Mouse (Mus musculus): ENCODE measurements at regions not wholly inside any gene's neighbourhood (a gene's known extent, or its start where the extent isn't known, plus 50 kb on each side); places are given as distances from the start of the nearest gene placed in this dataset.

DNA sequence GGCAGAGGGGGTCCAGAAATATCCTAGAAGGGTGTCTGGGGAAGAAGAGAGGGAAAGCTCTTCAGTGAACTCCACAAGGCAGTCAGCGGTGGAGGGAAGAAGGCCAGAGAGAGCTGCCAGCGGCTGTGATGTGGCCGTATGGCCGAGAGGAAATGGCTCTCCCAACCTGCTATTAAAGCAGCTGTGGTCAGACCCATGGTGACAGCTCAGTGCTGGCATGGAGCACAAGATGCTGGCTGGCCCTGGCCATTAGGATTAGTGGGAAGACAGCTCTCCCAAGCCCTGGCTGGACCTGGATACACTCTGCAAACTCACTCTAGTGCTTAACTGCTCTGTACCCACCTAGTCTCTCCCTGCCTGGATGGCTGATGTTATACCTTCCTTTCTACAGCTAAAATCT is 223.1 kb upstream of the Hes1 start:
- WGBS: 33% methylated on average over 4 of the region's 4 CpGs
- peaks cover 43% of the 10 kb centered on the region for H3K27me3 ChIP-seq (replicated peaks)
- H3K27ac ChIP-seq: no peak overlapping the region
- H3K4me1 ChIP-seq: peaks cover 24% of the 10 kb centered on the region
- no peaks in the 10 kb centered on the region for H3K9me3 ChIP-seq
- no peak for ATAC-seq (ENCODE audit: low FRiP score, low read depth)
- no peak overlapping the region for H3K4me2 ChIP-seq (replicated peaks)
- no peaks in the 10 kb centered on the region for H3K36me3 ChIP-seq
- H3K9ac ChIP-seq: no peak overlapping the region
- no peak overlapping the region for H3K4me3 ChIP-seq

DNA sequence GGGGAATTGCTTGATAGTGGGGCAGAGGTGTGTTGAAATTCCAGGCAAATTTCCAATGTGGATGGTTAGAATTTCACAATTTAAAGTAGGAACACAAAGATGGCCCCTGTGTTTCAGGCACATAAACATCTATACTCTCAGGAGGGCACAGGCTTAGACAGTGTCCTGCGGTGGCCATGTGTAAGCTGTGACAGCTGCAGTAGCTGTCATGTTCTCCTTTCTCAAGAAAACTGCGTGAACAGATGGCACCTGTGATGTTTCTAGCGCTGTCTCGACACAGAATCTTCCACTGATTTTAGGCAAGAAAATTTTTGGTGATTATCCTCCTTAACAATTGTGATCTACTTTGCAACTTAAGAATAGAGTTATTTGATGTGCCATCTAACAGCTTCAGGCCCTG is 222.1 kb upstream of the Hes1 start:
- ATAC-seq (ENCODE audit: low FRiP score, low read depth): no peak
- Histone ChIP-seq H3K36me3 (no peaks in the 10 kb centered on the region), H3K4me1 (peaks cover 22% of the 10 kb centered on the region), H3K27ac (no peak overlapping the region), H3K9ac (no peak overlapping the region), H3K4me2 (replicated peaks) (no peak overlapping the region), H3K27me3 (replicated peaks) (peaks cover 45% of the 10 kb centered on the region), H3K9me3 (no peaks in the 10 kb centered on the region), H3K4me3 (no peak overlapping the region)
- WGBS: 91% methylated on average over 4 of the region's 4 CpGs

DNA sequence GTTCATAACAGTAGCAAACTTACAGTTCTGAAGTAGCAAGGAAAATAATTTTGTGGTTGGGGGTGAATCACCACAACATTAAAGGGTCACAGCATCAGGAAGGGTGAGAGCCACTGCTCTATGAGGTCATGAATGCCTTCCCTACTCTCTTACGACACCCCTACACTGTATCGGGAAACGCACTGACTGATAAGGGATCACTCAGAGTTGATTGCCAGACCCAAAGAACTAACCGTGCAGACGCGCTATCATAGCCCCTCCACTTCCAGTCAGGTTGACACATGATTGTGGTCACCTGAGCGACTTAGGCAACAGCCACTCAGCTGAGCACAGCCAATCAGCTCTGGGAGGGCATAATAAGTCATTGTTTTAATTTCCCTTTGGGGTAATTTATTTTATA is 220.7 kb upstream of the Hes1 start:
- H3K4me3 ChIP-seq: no peak overlapping the region
- no peak for ATAC-seq (ENCODE audit: low FRiP score, low read depth)
- no peak overlapping the region for H3K4me2 ChIP-seq (replicated peaks)
- peaks cover 16% of the 10 kb centered on the region; the same call in 1 of the 2 replicates for H3K4me1 ChIP-seq
- H3K27me3 ChIP-seq (replicated peaks): peaks cover 49% of the 10 kb centered on the region
- H3K9ac ChIP-seq: no peak overlapping the region
- no peaks in the 10 kb centered on the region for H3K9me3 ChIP-seq
- no peak overlapping the region for H3K27ac ChIP-seq
- H3K36me3 ChIP-seq: no peaks in the 10 kb centered on the region
- 84% methylated on average over 7 of the region's 7 CpGs for WGBS

DNA sequence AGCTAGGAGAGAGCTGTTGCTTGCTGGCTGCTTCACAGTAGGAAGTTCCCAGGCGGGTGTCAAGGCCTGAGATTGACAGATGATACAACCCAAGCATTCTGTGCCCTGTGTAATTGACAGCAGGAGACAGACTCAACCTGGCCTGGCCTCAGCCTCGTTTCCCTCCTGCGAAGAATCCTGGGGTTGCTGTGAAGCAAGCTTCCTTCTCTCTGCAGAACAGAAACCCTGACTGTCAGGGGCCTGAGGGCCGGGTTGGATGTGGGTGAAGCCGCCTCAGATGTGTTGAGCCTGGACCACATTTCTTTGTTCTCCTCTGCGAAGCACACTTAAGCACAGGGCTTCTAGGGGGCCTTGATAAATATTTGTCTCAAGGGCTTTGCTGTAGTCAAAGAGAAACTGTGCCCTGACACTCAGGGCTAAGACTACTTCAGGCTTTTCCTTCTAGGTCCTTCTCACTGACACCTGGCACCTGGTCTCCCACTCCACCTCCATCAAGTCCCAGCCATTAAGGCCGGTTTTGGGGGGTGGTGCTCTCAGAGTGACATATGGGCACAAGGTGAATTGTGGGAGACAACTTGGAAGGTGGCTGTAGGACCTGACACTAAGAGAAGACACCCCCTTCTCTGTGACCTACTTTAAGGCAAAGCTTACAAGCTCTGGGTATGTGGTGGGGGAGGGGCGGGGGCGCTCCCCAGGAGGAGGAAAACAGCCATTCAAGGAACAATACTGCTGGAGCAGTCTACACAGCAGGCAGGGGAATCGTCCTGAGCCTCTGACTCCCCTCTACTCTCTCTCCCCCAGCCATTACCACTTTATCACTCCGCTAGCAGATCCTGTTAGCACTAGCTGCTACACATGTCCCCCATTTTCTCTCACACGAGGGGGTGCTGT is 219.2 kb upstream of the Hes1 start:
- ATAC-seq (ENCODE audit: low FRiP score, low read depth): no peak
- H3K4me1 ChIP-seq: peaks cover 8% of the 10 kb centered on the region; the same call in 1 of the 2 replicates
- H3K27ac ChIP-seq: no peak overlapping the region
- no peaks in the 10 kb centered on the region for H3K36me3 ChIP-seq
- H3K9ac ChIP-seq: no peak overlapping the region
- no peak overlapping the region for H3K4me2 ChIP-seq (replicated peaks)
- 18% methylated on average over 12 of the region's 12 CpGs for WGBS
- peaks cover 43% of the 10 kb centered on the region for H3K27me3 ChIP-seq (replicated peaks)
- H3K9me3 ChIP-seq: no peaks in the 10 kb centered on the region
- H3K4me3 ChIP-seq: no peak overlapping the region

DNA sequence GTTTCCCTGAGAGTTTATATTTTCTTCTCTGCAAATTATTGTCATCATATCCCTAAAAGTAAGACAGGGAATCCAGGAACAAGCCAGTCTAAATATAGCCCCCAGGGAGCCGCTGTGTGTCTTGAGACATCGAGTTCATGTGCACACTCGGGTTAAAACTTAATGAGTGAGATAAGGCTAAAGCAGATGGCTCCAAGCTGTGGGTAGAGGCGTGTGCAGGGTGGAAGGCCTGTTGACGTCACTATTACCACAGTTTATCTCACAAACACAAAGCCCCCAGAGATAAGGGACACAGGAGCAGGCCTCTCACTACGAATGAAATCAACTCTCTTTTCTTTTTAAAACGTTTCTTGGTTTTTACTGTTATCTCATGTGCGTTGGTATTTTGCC is 218.6 kb upstream of the Hes1 start:
- H3K27ac ChIP-seq: no peak overlapping the region
- H3K27me3 ChIP-seq (replicated peaks): peaks cover 37% of the 10 kb centered on the region

DNA sequence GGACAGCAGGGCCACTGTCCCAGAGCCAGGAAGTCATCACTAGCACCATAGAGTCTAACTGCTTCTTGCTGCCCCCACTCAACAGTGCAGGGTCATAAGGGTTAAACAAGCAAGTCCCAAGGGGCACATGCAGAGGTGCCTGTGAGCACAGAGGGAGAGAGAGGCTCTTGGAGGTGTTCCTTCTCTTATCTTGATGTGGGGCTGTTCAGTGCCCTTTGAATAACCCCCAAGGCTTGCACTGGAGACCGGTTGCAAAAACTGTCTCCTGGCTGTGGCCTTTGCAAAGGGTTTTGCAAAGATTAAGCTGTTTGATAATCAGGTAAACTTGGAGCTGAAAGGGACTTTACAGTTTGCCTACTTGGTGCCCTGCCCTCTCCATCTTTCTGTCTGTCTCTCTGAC is 217.1 kb upstream of the Hes1 start:
- Histone ChIP-seq H3K27ac (no peak overlapping the region), H3K4me3 (no peak overlapping the region), H3K36me3 (no peaks in the 10 kb centered on the region), H3K4me1 (peaks cover 8% of the 10 kb centered on the region; the same call in 1 of the 2 replicates), H3K27me3 (replicated peaks) (peaks cover 30% of the 10 kb centered on the region), H3K9ac (no peak overlapping the region), H3K9me3 (no peaks in the 10 kb centered on the region), H3K4me2 (replicated peaks) (no peak overlapping the region)
- no peak for ATAC-seq (ENCODE audit: low FRiP score, low read depth)
- WGBS: 25% methylated on average over 1 of the region's 1 CpGs

More for the DNA sequence above, 218.6 kb upstream of the Hes1 start:
- WGBS: 49% methylated on average over 8 of the region's 8 CpGs
- H3K4me2 ChIP-seq (replicated peaks): no peak overlapping the region
- ATAC-seq (ENCODE audit: low FRiP score, low read depth): no peak
- peaks cover 8% of the 10 kb centered on the region; the same call in 1 of the 2 replicates for H3K4me1 ChIP-seq
- H3K9me3 ChIP-seq: no peaks in the 10 kb centered on the region
- H3K4me3 ChIP-seq: no peak overlapping the region
- no peaks in the 10 kb centered on the region for H3K36me3 ChIP-seq
- H3K9ac ChIP-seq: no peak overlapping the region

DNA sequence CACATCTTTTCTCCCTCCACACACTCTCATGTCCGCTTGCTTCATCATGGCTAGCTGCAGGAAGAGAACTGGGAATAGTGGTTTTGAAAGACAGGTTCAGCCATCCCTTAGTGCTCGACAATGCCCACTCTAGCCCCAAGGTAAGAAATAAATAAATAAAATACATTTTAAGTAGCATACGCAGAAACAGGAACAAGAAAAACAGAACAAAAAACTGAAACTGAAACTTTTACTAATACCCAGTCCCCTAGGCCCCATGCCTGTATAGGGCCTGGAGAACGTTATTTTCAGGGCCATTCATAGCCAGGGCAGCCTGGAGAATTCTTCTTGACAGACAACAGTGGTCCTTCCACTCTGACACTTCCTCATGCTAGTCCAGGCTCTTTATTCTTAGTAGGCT is 216.4 kb upstream of the Hes1 start:
- no peak overlapping the region for H3K27ac ChIP-seq
- WGBS: 74% methylated on average over 4 of the region's 4 CpGs

DNA sequence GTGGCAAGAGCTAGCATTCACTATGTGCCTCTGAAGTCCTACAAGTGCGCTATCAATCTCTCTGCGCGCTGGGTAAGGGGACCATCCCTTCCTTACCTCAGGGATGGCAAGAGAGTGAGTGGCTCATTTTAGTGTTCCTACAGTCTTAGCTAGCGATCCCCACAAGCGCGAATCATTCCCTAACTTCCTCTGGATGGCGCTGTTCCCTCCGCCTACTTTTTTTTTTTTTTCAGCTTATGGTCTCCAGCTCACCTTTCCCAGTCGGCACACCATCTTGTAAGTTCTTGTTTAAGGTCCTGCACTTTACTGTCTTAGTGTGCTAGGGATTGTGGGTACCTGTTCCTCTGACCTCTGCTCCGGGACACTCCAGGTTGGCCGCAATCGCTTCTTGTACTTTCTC is 215.7 kb upstream of the Hes1 start:
- Histone ChIP-seq H3K27me3 (replicated peaks) (peaks cover 21% of the 10 kb centered on the region; the same call in 1 of the 2 replicates), H3K4me3 (no peak overlapping the region), H3K36me3 (no peaks in the 10 kb centered on the region), H3K9me3 (no peaks in the 10 kb centered on the region), H3K4me1 (peaks cover 8% of the 10 kb centered on the region; the same call in 1 of the 2 replicates), H3K4me2 (replicated peaks) (no peak overlapping the region), H3K9ac (no peak overlapping the region), H3K27ac (no peak overlapping the region)
- ATAC-seq (ENCODE audit: low FRiP score, low read depth): no peak
- 80% methylated on average over 12 of the region's 12 CpGs for WGBS

More for the DNA sequence above, 216.4 kb upstream of the Hes1 start:
- Histone ChIP-seq H3K27me3 (replicated peaks) (peaks cover 27% of the 10 kb centered on the region), H3K9me3 (no peaks in the 10 kb centered on the region), H3K4me1 (peaks cover 8% of the 10 kb centered on the region; the same call in 1 of the 2 replicates), H3K4me3 (no peak overlapping the region), H3K4me2 (replicated peaks) (no peak overlapping the region), H3K36me3 (no peaks in the 10 kb centered on the region), H3K9ac (no peak overlapping the region)
- ATAC-seq (ENCODE audit: low FRiP score, low read depth): no peak

DNA sequence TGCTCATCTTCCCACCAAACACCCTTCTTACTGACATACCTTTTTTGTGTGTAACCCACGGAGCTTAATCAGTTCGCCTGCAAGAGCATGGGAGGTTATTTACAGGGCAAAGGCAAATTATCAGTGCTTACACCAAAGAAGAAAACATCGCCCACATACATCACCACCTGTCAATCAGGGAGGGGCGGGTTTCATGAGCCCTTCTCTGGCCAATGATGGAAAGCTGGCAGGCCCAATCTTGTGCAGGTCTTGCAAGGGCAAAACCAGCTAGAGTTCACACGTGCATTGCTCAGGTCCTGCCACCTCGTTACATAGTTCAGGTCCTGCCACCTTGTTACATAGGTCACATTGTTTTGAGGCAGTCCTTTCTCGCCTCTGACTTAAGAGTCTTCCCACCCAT is 214.7 kb upstream of the Hes1 start:
- Histone ChIP-seq H3K27ac (no peak overlapping the region), H3K36me3 (no peaks in the 10 kb centered on the region), H3K9me3 (no peaks in the 10 kb centered on the region), H3K4me1 (peaks cover 8% of the 10 kb centered on the region; the same call in 1 of the 2 replicates), H3K4me3 (no peak overlapping the region), H3K4me2 (replicated peaks) (no peak overlapping the region), H3K27me3 (replicated peaks) (peaks cover 13% of the 10 kb centered on the region; the same call in 1 of the 2 replicates), H3K9ac (no peak overlapping the region)
- no peak for ATAC-seq (ENCODE audit: low FRiP score, low read depth)
- 78% methylated on average over 7 of the region's 7 CpGs for WGBS

DNA sequence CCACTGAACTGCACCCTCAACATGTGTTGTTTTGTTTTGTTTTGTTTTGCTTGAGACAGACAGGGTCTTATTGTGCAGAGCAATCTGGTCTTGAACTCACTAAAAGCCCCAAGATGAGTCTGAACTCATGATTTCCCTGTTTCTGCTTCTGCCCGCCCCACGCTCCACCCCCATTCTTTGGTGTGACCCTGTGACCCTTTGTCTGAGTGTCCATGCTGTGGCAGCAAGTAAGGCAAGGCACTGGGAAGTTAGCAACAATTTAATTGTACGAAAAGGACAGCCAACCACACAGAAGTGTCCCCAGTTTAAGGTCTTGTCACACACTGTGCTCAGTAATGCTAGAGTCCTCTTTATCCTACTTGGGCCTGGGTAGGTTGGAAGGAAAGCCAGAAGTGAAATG is 213.6 kb upstream of the Hes1 start:
- WGBS: 31% methylated on average over 3 of the region's 3 CpGs
- Histone ChIP-seq H3K9me3 (no peaks in the 10 kb centered on the region), H3K36me3 (no peaks in the 10 kb centered on the region), H3K4me1 (no peaks in the 10 kb centered on the region), H3K4me3 (no peak overlapping the region), H3K4me2 (replicated peaks) (no peak overlapping the region), H3K27me3 (replicated peaks) (peaks cover 7% of the 10 kb centered on the region; the same call in 1 of the 2 replicates), H3K9ac (no peak overlapping the region), H3K27ac (no peak overlapping the region)
- no peak for ATAC-seq (ENCODE audit: low FRiP score, low read depth)

DNA sequence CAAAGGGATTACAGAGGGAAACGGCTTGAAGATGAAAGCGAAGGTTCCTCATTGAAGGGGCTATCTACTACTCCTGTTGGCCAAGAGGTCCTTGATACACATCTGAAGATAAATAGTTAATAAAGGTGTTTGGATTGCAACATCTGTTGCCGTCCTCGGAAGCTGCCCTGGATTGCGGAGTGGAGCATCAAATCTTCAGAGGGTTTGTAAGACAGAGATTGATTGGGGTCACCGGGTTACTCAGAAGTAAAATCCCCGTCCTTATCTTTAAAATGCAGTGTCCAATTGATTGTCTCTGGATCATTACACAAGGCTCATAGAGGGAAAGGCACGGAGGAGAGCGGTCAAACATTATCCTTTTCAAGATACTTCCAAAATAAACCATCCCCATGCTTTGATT is 212.4 kb upstream of the Hes1 start:
- no peak overlapping the region for H3K4me3 ChIP-seq
- no peak overlapping the region for H3K27ac ChIP-seq
- peaks cover 7% of the 10 kb centered on the region; the same call in 1 of the 2 replicates for H3K27me3 ChIP-seq (replicated peaks)
- no peaks in the 10 kb centered on the region for H3K36me3 ChIP-seq
- WGBS: 12% methylated on average over 9 of the region's 9 CpGs
- no peak overlapping the region for H3K4me2 ChIP-seq (replicated peaks)
- ATAC-seq (ENCODE audit: low FRiP score, low read depth): no peak
- no peaks in the 10 kb centered on the region for H3K4me1 ChIP-seq
- H3K9me3 ChIP-seq: no peaks in the 10 kb centered on the region
- H3K9ac ChIP-seq: no peak overlapping the region

DNA sequence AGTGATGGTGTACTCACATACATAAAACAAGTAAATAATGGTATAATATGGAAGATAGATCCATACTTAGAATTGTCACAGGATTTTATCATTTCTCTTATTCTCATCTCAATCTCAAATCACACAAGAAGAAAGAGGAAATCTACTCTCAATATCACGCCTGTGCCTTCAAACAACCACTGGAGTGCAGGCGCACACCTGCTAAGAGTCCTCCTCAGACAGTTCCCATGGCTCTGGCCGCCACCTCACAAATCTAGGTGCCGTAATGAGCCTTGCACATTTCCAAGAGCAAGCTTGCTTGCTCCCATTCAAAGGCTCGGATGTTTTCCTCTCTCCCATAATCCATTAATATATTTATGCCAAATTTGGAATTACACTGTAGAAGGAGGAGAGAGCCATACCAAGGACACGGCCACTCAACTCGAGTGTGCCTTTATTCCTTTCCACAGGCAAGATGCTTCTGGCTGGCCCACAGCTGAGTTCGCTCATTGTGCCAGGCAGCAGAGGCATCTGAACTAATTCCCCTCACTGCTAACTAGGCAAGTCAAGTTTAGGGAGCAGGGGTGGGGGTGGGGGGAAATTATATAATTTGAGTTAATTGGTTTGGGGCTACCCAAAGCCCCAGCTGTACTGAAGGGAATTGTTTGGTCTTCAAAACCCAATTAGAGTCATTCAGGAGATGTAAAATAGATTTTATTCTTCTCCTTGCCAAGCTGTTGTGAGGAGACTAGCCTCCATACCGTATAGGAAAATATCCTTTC is 209.2 kb upstream of the Hes1 start:
- ATAC-seq (ENCODE audit: low FRiP score, low read depth): no peak
- WGBS: 91% methylated on average over 9 of the region's 9 CpGs

More for the DNA sequence above, 209.2 kb upstream of the Hes1 start:
- H3K27me3 ChIP-seq (replicated peaks): peaks cover 7% of the 10 kb centered on the region
- H3K4me1 ChIP-seq: no peaks in the 10 kb centered on the region
- H3K4me3 ChIP-seq: no peak overlapping the region
- no peaks in the 10 kb centered on the region for H3K36me3 ChIP-seq
- no peak overlapping the region for H3K9ac ChIP-seq
- H3K4me2 ChIP-seq (replicated peaks): no peak overlapping the region
- no peak overlapping the region for H3K27ac ChIP-seq
- no peaks in the 10 kb centered on the region for H3K9me3 ChIP-seq

Data from neural tube, embryonic 12.5 days (tissue).